Mouse (Mus musculus): ENCODE measurements around the gene Ryr1.

DNA sequence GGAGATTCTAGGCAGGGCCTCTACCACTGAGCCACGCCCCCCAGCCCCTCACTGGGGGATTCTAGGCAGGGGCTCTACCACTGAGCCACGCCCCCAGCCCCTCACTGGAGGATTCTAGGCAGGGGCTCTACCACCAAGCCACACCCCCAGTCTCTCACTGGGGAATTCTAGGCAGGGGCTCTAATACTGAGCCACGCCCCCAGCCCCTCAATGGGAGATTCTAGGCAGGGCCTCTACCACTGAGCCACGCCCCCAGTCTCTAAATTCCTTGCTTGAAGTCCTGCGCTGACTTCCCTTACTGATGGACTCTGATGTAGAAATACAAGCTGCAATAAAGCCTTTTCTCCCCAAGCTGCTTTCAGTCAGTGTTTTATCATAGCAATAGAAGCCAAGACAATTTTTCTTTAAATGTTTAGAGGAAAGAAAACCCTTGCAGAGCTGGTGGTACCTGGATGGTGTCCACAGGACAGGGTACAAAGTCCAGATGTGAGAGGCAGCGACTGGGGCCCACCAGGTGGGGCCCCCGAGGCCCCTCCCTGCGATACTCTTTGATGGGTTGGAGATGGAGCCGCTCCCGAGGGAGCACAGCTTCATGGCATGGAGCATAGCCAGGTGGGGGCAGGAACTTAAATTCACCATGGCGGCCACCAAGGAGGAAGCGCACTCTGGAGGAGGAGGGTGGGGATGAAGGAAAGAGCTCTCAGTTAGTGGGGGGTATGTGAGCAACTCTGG lies 23.5 kb downstream of the Ryr1 start:
- no peak for TF ChIP-seq CTCF (IDR thresholded peaks at IDR 0.05; ENCODE audit: low read depth)
- TF ChIP-seq EP300 (IDR thresholded peaks at IDR 0.05; ENCODE audit: low read depth), result no peak
